Mouse (Mus musculus) macrophage (primary cell): ENCODE results near the gene Eral1. TPM values are rescaled to one million over a fixed set of nuclear protein-coding genes. Genes with fewer than 3 reads are reported as not detected.
A peak's percentile ranks its signal among the peaks of the same experiment; 100 is the strongest.

Experiments used
- H3K27ac ChIP-seq: fragments of 350-480 bp; formaldehyde crosslinking; 2 replicates; pipeline ENCODE4 v1.9.0; 2021
- H3K36me3 ChIP-seq: fragments of 350-480 bp; formaldehyde crosslinking; 2 replicates; pipeline ENCODE4 v1.9.0; 2021; ENCODE audit errors: inconsistent target
- H3K4me3 ChIP-seq: fragments of 350-480 bp; formaldehyde crosslinking; 2 replicates; pipeline ENCODE4 v1.9.0; 2021; ENCODE audit errors: inconsistent target
- H3K79me2 ChIP-seq: fragments of 350-480 bp; formaldehyde crosslinking; 2 replicates; pipeline ENCODE4 v1.9.0; 2021; ENCODE audit errors: inconsistent target
- WGBS: methylation state at CpG from one replicate; pipeline ENCODE4 v1.1.7; 2026; ENCODE audit warnings: inconsistent platforms; ENCODE audit not compliant: missing documents; 5-methylcytosine and 5-hydroxymethylcytosine counted together
- polyA plus RNA-seq: library from polyadenylated mRNA; stranded (reverse); fragments of 250-400 nt; gene quantifications from 3 replicates; pipeline ENCODE4 v1.2.4, GENCODE M21; 2018; ENCODE audit warnings: inconsistent platforms

Eral1 gene
- polyA plus RNA-seq, 1 experiment from 2014 or later: 8.4 TPM

DNA sequence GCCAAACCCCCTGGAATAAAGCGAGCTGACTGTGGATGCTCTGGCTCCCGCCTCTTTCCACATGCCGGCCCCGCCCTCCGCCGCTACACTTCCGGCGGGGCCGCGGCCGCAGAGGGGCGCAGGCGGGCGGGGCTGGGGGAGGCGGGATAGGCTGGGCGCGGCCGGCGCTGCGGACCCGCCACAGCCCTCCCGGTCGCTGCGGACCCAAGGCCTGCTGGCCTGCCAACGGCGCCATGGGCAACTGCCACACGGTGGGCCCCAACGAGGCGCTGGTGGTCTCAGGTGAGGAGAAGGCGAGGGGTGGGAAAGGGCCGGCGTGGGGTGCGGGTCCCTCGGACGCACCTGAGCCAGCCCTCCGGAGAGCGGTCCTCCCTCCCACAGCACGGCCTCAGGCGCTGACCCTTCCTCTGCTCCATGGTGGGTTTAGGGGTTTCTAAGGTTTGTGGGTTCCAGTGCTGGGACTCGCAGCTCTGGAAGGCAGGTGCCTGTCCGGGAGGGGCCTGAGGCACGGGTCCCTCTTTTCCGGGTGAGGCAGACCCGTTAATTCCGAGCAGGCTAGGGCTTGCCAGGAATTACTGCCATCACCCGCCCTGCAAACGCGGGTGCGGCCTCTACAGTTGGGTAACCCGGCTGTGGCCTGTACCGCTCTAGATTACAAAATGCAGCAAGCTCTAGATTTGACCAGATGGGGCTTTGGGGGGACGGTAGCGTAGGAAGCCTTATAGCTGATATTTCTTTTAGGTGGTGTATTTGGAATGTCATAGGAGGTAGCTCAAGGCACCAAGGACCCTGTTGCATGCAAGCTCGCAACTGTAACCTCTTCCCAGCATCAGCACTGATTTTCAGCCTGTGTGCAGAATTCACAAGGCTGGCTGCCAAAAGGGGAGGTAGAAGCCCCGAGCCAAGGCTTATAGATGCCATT lies 42.1 kb downstream of the Eral1 start, which contains the start of gene Flot2:
Flot2 (plus strand) TSS at position 101 of the 922 bp plus-strand sequence.
- 2% methylated on average over 50 of the region's 55 CpGs for WGBS
- Histone ChIP-seq H3K36me3 (no peaks in the 10 kb centered on the region), H3K79me2 (peaks cover 19% of the 10 kb centered on the region; the same call in 1 of the 2 replicates), H3K4me3 (peak within 1 kb of the TSS; percentile 84), H3K27ac (peak within 1 kb of the TSS; percentile 19; the same call in 1 of the 2 replicates)

DNA sequence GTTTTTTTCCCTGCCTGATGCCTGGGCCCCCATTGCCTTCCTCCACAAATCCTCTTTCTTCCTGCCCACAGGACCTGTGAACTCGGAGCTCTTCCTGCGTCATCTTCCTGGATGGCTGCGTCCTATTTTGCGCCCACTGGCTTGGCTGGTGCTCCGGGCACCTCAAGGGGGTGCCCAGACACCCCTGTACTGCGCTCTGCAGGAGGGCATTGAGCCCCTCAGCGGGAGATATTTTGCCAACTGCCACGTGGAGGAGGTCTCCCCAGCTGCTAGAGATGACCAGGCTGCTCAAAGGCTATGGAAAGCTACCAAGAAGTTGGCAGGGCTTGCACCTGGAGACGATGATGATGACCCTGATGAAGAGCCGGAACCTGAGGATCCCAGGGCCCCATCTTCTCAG lies 43.4 kb downstream of the Eral1 start:
- 97% methylated on average over 10 of the region's 10 CpGs for WGBS
- Histone ChIP-seq H3K36me3 (no peaks in the 10 kb centered on the region), H3K4me3 (no peak overlapping the region), H3K27ac (no peak overlapping the region), H3K79me2 (peaks cover 19% of the 10 kb centered on the region; the same call in 1 of the 2 replicates)

DNA sequence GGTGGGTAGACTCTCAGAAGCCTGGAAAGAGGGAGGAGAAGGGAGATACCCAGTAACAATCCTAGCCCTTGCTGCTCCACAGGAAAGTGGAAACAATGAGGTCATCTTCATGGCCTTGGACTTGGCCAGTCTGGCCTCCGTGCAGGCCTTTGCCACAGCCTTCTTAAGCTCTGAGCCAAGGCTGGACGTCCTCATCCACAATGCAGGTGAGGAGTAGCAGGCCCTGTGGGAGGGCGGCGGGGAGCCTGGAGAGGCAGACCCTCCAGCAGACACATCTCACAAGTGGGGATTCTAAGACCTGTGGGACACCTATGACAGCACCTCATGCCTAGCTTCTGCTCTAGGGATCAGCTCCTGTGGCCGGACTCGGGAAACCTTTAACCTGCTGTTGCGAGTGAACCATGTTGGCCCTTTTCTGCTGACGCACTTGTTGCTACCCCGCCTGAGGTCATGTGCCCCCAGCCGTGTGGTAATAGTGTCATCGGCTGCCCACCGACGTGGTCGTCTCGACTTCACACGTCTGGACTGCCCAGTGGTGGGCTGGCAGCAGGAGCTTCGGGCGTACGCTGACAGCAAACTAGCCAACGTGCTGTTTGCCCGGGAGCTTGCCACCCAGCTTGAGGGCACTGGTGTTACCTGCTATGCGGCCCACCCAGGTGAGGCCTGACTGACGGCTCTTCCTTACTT lies 46.1 kb downstream of the Eral1 start:
- H3K27ac ChIP-seq: no peak overlapping the region
- peaks cover 2% of the 10 kb centered on the region; the same call in 1 of the 2 replicates for H3K36me3 ChIP-seq
- H3K79me2 ChIP-seq: peaks cover 11% of the 10 kb centered on the region; the same call in 1 of the 2 replicates
- no peak overlapping the region for H3K4me3 ChIP-seq
- WGBS: 93% methylated on average over 23 of the region's 23 CpGs

DNA sequence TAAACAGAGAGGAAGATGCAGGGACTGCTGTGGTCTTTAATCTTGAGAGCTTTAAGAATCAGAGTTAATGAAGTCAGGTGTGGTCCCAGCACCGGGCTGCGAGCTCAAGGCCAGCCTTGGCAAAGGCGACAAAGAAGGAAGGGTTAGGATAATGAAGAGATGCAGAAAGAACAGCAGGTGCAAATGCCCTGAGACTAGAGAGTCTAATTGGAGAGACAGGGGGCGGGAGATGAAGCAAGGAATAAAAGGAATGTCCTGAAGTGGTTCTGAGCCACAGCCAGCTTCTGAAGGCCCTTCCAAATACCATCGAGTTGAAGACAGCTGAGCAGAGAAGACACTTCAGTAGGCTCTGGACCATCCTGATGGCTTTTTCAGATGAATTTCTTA lies 47.4 kb downstream of the Eral1 start:
- Histone ChIP-seq H3K36me3 (peaks cover 13% of the 10 kb centered on the region; the same call in 1 of the 2 replicates), H3K27ac (no peak overlapping the region), H3K79me2 (no peaks in the 10 kb centered on the region), H3K4me3 (peak overlapping the region; percentile 31)
- 30% methylated on average over 5 of the region's 5 CpGs for whole genome bisulfite sequencing

DNA sequence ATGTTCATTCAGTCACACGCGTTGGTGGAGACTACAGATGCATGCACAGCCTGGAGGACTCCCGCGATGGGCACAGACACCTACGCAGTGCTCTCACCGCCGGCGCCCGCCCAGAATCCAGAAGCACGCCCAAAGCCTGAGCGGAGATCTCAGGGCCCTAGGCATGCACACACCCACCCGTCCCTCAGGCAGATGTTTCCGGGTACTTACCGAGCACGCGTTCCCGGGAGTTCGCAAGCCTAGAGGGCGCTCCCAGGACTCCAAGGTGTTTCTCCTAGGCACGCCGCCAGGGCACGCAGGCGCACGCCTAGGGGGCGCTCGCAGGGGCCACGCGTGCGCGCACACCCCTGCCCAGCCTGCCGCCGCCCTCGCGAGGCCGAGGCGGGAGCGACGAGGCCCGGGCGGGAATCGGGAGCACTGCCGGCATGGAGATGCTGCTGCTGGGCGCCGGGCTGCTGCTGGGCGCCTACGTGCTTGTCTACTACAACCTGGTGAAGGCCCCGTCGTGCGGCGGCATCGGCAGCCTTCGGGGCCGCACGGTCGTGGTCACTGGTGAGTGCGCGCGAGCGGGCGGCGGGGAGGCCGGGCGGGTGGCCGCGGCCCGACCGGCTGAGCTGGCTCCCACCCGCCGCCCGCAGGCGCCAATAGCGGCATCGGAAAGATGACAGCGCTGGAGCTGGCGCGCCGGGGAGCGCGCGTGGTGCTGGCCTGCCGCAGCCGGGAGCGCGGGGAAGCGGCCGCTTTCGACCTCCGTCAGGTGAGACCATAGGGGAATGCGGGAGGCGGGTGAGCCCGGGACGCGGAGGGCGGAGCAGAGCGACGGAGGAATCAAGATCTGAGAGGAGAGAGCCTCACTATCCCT lies 48.0 kb downstream of the Eral1 start, which contains the start of gene Dhrs13:
Dhrs13 (plus strand) TSS at position 334 of the 862 bp plus-strand sequence.
- Histone ChIP-seq H3K27ac (no peak within 1 kb of the TSS), H3K36me3 (peaks cover 19% of the 10 kb centered on the region), H3K79me2 (no peaks in the 10 kb centered on the region), H3K4me3 (peak within 1 kb of the TSS; percentile 31)
- under 1% methylated on average over 90 of the region's 96 CpGs for whole genome bisulfite sequencing

DNA sequence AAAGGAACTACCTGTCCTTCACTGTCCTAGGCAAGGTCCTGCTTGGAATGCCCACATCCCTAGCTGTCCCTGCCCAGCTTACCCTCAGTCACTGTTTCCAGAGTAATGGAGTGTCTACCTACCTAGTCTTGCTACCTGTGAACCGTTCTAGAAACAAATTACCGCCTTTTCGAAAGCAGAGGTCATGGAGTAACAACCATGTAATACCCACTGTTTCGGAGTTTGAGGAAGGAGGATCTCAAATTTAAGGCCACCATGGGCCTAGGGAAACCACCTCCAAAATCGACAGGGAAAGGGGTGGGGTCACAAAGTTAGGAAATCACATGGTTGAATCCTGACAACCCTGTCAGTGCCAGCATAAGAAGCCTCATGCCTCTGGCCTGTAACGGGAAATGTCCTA lies 48.8 kb downstream of the Eral1 start:
- Histone ChIP-seq H3K4me3 (no peak overlapping the region), H3K79me2 (no peaks in the 10 kb centered on the region), H3K36me3 (peaks cover 27% of the 10 kb centered on the region), H3K27ac (no peak overlapping the region)
- WGBS: 67% methylated on average over 6 of the region's 6 CpGs

DNA sequence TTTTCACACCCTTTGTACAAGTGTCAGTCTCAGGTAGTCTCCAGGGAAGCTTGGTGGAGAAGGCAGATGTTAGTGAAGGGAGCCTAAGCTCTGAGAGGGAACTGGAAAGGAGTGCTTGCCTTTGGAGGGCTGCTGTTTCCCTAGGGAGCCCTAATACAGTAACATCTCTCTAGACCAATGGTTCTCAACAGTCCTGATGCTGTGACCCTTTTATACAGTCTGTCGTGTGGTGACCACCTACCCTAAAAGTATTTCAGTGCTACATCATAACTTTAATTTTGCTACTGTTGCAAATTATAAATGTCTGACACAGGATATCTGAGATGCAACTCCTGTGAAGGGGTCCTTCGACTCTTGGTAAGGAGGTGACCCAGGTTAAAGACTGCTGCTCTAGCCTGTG lies 49.6 kb downstream of the Eral1 start:
- Histone ChIP-seq H3K79me2 (no peaks in the 10 kb centered on the region), H3K27ac (no peak overlapping the region), H3K4me3 (no peak overlapping the region), H3K36me3 (peaks cover 34% of the 10 kb centered on the region)
- 69% methylated on average over 2 of the region's 2 CpGs for whole genome bisulfite sequencing

DNA sequence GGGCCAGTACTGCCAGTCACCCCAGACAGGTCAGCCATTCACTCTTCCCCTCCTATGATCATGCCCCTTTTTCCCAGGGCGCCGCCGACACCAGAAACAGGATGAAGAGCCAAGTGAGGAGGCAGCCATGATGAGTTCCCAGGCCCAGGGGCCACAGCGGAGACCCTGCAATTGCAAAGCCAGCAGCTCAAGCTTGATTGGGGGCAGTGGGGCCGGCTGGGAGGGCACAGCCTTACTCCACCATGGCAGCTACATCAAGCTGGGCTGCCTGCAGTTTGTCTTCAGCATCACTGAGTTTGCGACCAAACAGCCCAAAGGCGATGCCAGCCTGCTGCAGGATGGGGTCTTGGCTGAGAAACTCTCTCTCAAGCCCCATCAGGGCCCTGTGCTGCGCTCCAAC lies 50.9 kb downstream of the Eral1 start:
- 98% methylated on average over 8 of the region's 8 CpGs for whole genome bisulfite sequencing
- H3K36me3 ChIP-seq: peaks cover 41% of the 10 kb centered on the region
- H3K79me2 ChIP-seq: no peaks in the 10 kb centered on the region
- no peak overlapping the region for H3K27ac ChIP-seq
- H3K4me3 ChIP-seq: no peak overlapping the region

DNA sequence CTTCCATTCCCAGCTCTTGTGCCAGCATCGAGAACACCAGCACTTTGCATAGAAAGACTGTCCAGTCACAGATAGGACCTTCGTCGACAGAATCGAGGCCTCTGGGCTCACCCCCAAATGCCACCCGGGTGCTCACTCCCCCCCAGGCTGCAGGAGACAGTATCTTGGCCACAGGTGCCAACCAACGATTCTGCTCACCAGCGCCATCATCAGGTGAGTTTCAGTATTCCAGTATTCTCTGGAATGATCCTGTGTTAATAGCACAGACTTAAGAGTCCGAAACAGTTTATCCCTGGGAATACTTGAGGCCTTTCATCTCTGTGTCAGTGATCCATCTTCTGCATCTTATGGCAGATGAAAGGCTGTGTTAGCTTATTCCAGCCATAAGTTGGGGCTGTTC lies 56.6 kb downstream of the Eral1 start:
- 83% methylated on average over 8 of the region's 8 CpGs for WGBS
- no peaks in the 10 kb centered on the region for H3K79me2 ChIP-seq

More for the DNA sequence above, 56.6 kb downstream of the Eral1 start:
- no peak overlapping the region for H3K27ac ChIP-seq
- no peak overlapping the region for H3K4me3 ChIP-seq
- peaks cover 75% of the 10 kb centered on the region for H3K36me3 ChIP-seq

Other genes with a start within 250 kb of the Eral1 start
- not detected in 3 replicates for gene Pipox, start 186.3 kb downstream of the Eral1 start, polyA plus RNA-seq
- gene Sez6, start 149.6 kb downstream of the Eral1 start, polyA plus RNA-seq: not detected in 3 replicates
- gene Phf12, start 97.6 kb downstream of the Eral1 start, polyA plus RNA-seq: 22.0 to 26.4 TPM (median 26.0 TPM) in 3 replicates
- gene Dhrs13, start 48.1 kb downstream of the Eral1 start, polyA plus RNA-seq: 0.70 to 7.4 TPM (median 1.6 TPM) in 3 replicates
- 38.5 to 68.4 TPM (median 40.1 TPM) in 3 replicates for gene Flot2, start 42.5 kb downstream of the Eral1 start, polyA plus RNA-seq
- gene Fam222b, start 14.3 kb upstream of the Eral1 start, polyA plus RNA-seq: 10.7 to 14.6 TPM (median 14.0 TPM) in 3 replicates
- 0.32 to 0.47 TPM (median 0.40 TPM) in 3 replicates for gene Traf4, start 85.2 kb upstream of the Eral1 start, polyA plus RNA-seq
- gene Nek8, start 96.3 kb upstream of the Eral1 start, polyA plus RNA-seq: 0.89 to 2.2 TPM (median 1.7 TPM) in 3 replicates
- 0.76 to 1.4 TPM (median 1.1 TPM) in 3 replicates for gene Tlcd1, start 96.3 kb upstream of the Eral1 start, polyA plus RNA-seq
- 1,342 to 2,240 TPM (median 1,907 TPM) in 3 replicates for gene Rpl23a, start 103.2 kb upstream of the Eral1 start, polyA plus RNA-seq
- 8.9 to 23.0 TPM (median 16.1 TPM) in 3 replicates for gene Rab34, start 108.0 kb upstream of the Eral1 start, polyA plus RNA-seq
- 0.16 to 0.43 TPM in 2 of 3 replicates, not detected in the other for gene Proca1, start 113.0 kb upstream of the Eral1 start, polyA plus RNA-seq
- gene Sdf2, start 165.4 kb upstream of the Eral1 start, polyA plus RNA-seq: 54.6 to 89.4 TPM (median 68.8 TPM) in 3 replicates
- gene Supt6, start 165.6 kb upstream of the Eral1 start, polyA plus RNA-seq: 35.9 to 79.5 TPM (median 42.0 TPM) in 3 replicates
- 144 to 210 TPM (median 148 TPM) in 3 replicates for gene 2610507B11Rik, start 181.4 kb upstream of the Eral1 start, polyA plus RNA-seq
- 0.32 to 1.4 TPM (median 0.54 TPM) in 3 replicates for gene BC030499, start 210.5 kb upstream of the Eral1 start, polyA plus RNA-seq
- 0.66 to 3.3 TPM (median 2.6 TPM) in 3 replicates for gene Spag5, start 221.1 kb upstream of the Eral1 start, polyA plus RNA-seq
- gene Aldoc, start 242.6 kb upstream of the Eral1 start, polyA plus RNA-seq: 6.8 to 30.2 TPM (median 7.3 TPM) in 3 replicates
- gene Pigs, start 248.0 kb upstream of the Eral1 start, polyA plus RNA-seq: 66.8 to 71.6 TPM (median 67.7 TPM) in 3 replicates